Mouse (Mus musculus) ES-Bruce4 (cell line): ENCODE results near the gene Gng4. TPM values are rescaled to one million over a fixed set of nuclear protein-coding genes. Genes with fewer than 3 reads are reported as not detected.
A peak's percentile ranks its signal among the peaks of the same experiment; 100 is the strongest.

ENCODE experiments used
- H3K27ac ChIP-seq: 2 replicates; pipeline ENCODE4 v1.5.1; 2012; ENCODE audit warnings: low read length, inconsistent platforms; ENCODE audit not compliant: insufficient read depth
- H3K27me3 ChIP-seq: 2 replicates; pipeline ENCODE4 v1.6.1; 2012; ENCODE audit warnings: mild to moderate bottlenecking, low read length, inconsistent platforms; ENCODE audit not compliant: control insufficient read depth, poor library complexity, insufficient read depth, severe bottlenecking
- H3K36me3 ChIP-seq: 2 replicates; pipeline ENCODE4 v1.6.1; 2012; ENCODE audit warnings: inconsistent platforms, mild to moderate bottlenecking, low read length, moderate library complexity; ENCODE audit not compliant: control insufficient read depth, poor library complexity, insufficient read depth, severe bottlenecking
- H3K4me1 ChIP-seq: one replicate; pipeline ENCODE4 v1.8.1; 2011; ENCODE audit warnings: low read length; ENCODE audit not compliant: control insufficient read depth, insufficient read depth
- H3K4me3 ChIP-seq: 2 replicates; pipeline ENCODE4 v1.5.1; 2011; ENCODE audit warnings: low read depth, mild to moderate bottlenecking, low read length
- H3K9ac ChIP-seq: 2 replicates; pipeline ENCODE4 v1.6.1; 2012; ENCODE audit warnings: low read depth, mild to moderate bottlenecking, inconsistent platforms; ENCODE audit not compliant: poor library complexity, severe bottlenecking
- H3K9me3 ChIP-seq: replicated peaks from 2 replicates; pipeline ENCODE4 v1.6.1; 2012; ENCODE audit warnings: mild to moderate bottlenecking, low read length, inconsistent platforms; ENCODE audit not compliant: control insufficient read depth, poor library complexity, insufficient read depth, severe bottlenecking
- CTCF ChIP-seq: IDR thresholded peaks from one replicate; pipeline ENCODE4 v1.8.1; 2011; ENCODE audit warnings: low read depth, low read length
- EP300 ChIP-seq: IDR thresholded peaks from 2 replicates; pipeline ENCODE4 v1.6.1; 2011; ENCODE audit warnings: low read depth, low read length; ENCODE audit not compliant: insufficient read depth
- POLR2A ChIP-seq: IDR thresholded peaks from one replicate; pipeline ENCODE4 v1.8.1; 2011; ENCODE audit warnings: low read length; ENCODE audit not compliant: insufficient read depth
- polyA plus RNA-seq: library from polyadenylated mRNA; stranded (reverse); fragments of >200 nt; gene quantifications from 2 replicates; pipeline ENCODE4 v1.2.4, GENCODE M21; 2011; ENCODE audit warnings: low read depth; ENCODE audit not compliant: missing spikeins, insufficient read depth, insufficient read length

The Gng4 gene
- polyA plus RNA-seq, 1 experiment: not detected

- no peaks in the 10 kb centered on the region for H3K4me1 ChIP-seq
- H3K27me3 ChIP-seq: peaks cover 1% of the 10 kb centered on the region; the same call in 1 of the 2 replicates
- no peaks in the 10 kb centered on the region for H3K9me3 ChIP-seq
- H3K4me3 ChIP-seq: no peak overlapping the region
- H3K27ac ChIP-seq: no peak overlapping the region
- TF ChIP-seq EP300 (no peak), POLR2A (no peak), CTCF (no peak)
- no peaks in the 10 kb centered on the region for H3K36me3 ChIP-seq
- no peak overlapping the region for H3K9ac ChIP-seq
Measured at GRCm38 (mm10) chr13:13778837-13779458, 4.9 kb upstream of the Gng4 start.

GRCm38 (mm10) chr13:13780271-13780670, 3.6 kb upstream of the Gng4 start:
- TF ChIP-seq CTCF (no peak), POLR2A (no peak), EP300 (no peak)
- Histone ChIP-seq H3K4me1 (no peaks in the 10 kb centered on the region), H3K27ac (no peak overlapping the region), H3K27me3 (peaks cover 8% of the 10 kb centered on the region), H3K36me3 (no peaks in the 10 kb centered on the region), H3K9ac (no peak overlapping the region), H3K4me3 (no peak overlapping the region), H3K9me3 (no peaks in the 10 kb centered on the region)

GRCm38 (mm10) chr13:13781026-13781425, 2.8 kb upstream of the Gng4 start:
- Histone ChIP-seq H3K4me3 (no peak overlapping the region), H3K9ac (no peak overlapping the region), H3K4me1 (no peaks in the 10 kb centered on the region), H3K36me3 (no peaks in the 10 kb centered on the region), H3K27me3 (peaks cover 8% of the 10 kb centered on the region), H3K9me3 (no peaks in the 10 kb centered on the region), H3K27ac (no peak overlapping the region)
- no peak for TF ChIP-seq EP300
- no peak for TF ChIP-seq POLR2A
- TF ChIP-seq CTCF: no peak

GRCm38 (mm10) chr13:13783296-13783695, 563 bp upstream of the Gng4 start:
- no peak for TF ChIP-seq POLR2A
- Histone ChIP-seq H3K4me1 (no peaks in the 10 kb centered on the region), H3K4me3 (no peak overlapping the region), H3K27ac (no peak overlapping the region), H3K36me3 (no peaks in the 10 kb centered on the region), H3K9ac (no peak overlapping the region), H3K9me3 (no peaks in the 10 kb centered on the region), H3K27me3 (peaks cover 8% of the 10 kb centered on the region)

GRCm38 (mm10) chr13:13784420-13784936, 619 bp downstream of the Gng4 start:
- no peaks in the 10 kb centered on the region for H3K4me1 ChIP-seq
- H3K27me3 ChIP-seq: peaks cover 8% of the 10 kb centered on the region

GRCm38 (mm10) chr13:13784981-13785783, 1.3 kb downstream of the Gng4 start:
- Histone ChIP-seq H3K9me3 (no peaks in the 10 kb centered on the region), H3K9ac (no peak overlapping the region; the same call in 1 of the 2 replicates), H3K36me3 (no peaks in the 10 kb centered on the region), H3K27me3 (peaks cover 8% of the 10 kb centered on the region), H3K4me3 (peak overlapping the region; percentile 90), H3K4me1 (no peaks in the 10 kb centered on the region), H3K27ac (no peak overlapping the region)
- 0 out of 2 replicates have a peak, but pooled peaks have one; percentile 23 for TF ChIP-seq EP300
- TF ChIP-seq POLR2A: no peak

More at GRCm38 (mm10) chr13:13784420-13784936, 619 bp downstream of the Gng4 start:
- H3K9ac ChIP-seq: peak overlapping the region; percentile 52
- H3K27ac ChIP-seq: no peak overlapping the region
- H3K4me3 ChIP-seq: peak overlapping the region; percentile 90
- no peaks in the 10 kb centered on the region for H3K36me3 ChIP-seq
- TF ChIP-seq EP300 (no peak), CTCF (no peak), POLR2A (no peak)
- no peaks in the 10 kb centered on the region for H3K9me3 ChIP-seq
